ENCODE assay signal across 20 mouse cellular contexts in the genomic region with DNA sequence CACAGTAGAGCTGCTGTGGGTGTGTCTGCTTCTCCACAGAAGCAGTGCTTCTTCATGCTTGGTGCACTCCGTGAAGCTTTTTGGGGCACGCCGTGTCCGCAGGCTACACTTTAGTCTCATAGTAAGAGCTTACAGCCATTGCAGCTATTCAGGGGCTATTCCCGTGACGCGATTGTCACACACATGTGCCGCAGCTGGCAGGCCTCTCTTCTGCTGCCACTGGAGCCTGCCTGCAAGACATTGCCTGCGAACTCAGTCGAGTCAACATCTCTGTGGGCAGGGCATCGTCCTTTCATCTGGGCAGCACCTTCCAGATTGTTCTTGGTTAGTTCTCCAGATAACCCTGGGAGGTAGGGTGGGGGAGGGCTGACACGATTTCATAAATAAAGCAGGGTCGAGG. TPM values are rescaled to one million over a fixed set of nuclear protein-coding genes. Genes with fewer than 3 reads are reported as not detected.
DNase-seq lines count a peak whose midpoint lies in the region; ATAC-seq lines count a peak whose summit lies in the region.
"Had no signal": no experiment of that assay in that cellular context is flagged by ENCODE, and none has a peak within 500 bp of the region (broad histone marks: within the 10 kb centered on the region; RNA-seq: fewer than 3 reads in every experiment).

No protein-coding gene starts in this region.

- H3K27me3 ChIP-seq in heart, embryonic 14.5 days (ENCODE audit: control insufficient read depth, insufficient read depth, low read length), result no peaks in the 10 kb centered on the region
- H3K27me3 ChIP-seq in limb, embryonic 11.5 days (ENCODE audit: control insufficient read depth, insufficient read depth, low read length), result no peaks in the 10 kb centered on the region
- H3K27me3 ChIP-seq: CH12.LX; hindbrain, embryonic 15.5 days; neural tube, embryonic 15.5 days had no signal

- no peak for DNase-seq in heart, postnatal 25 days (ENCODE audit: low spot score)
- peak; percentile 16 for DNase-seq in thymus, postnatal 25 days
- no peak for DNase-seq in thymus, adult 18-20 months
- DNase-seq in limb, embryonic 11.5 days (ENCODE audit: low spot score), result no peak
- no peak for DNase-seq in frontal cortex, postnatal 10 days (ENCODE audit: low spot score in 2 of 2)
- DNase-seq in adrenal gland, postnatal 4 days (ENCODE audit: low spot score in 2 of 2), result no peak
- DNase-seq: cerebellum, postnatal 10 days; kidney, postnatal 36 days; layer of hippocampus, adult 9-11 months; lung, adult 2 months; midbrain, embryonic 14.5 days; right cerebral cortex, postnatal 4 days had no signal

- intact Hi-C loops in heart, postnatal 25 days (cut with DNase I), result loop anchor here (5.0 to 10.0 kb wide), 4 partner anchors 52 to 195 kb away; no protein-coding TSS in a partner anchor

- H3K36me3 ChIP-seq in heart, embryonic 14.5 days (ENCODE audit: control insufficient read depth, insufficient read depth, low read length), result peaks cover 43% of the 10 kb centered on the region
- H3K36me3 ChIP-seq in limb, embryonic 11.5 days (ENCODE audit: control insufficient read depth, insufficient read depth, low read length), result peaks cover 12% of the 10 kb centered on the region
- H3K36me3 ChIP-seq: hindbrain, embryonic 15.5 days; neural tube, embryonic 15.5 days had no signal

- H3K4me2 ChIP-seq in heart, embryonic 14.5 days (ENCODE audit: low read length), result peak overlapping the region; percentile 97
- H3K4me2 ChIP-seq in limb, embryonic 11.5 days (ENCODE audit: low read depth, severe bottlenecking), result peak overlapping the region; percentile 24; the same call in 1 of the 2 replicates
- H3K4me2 ChIP-seq: hindbrain, embryonic 15.5 days; neural tube, embryonic 15.5 days had no signal

- WGBS in heart, embryonic 14.5 days, result 63% methylated on average over 13 of the region's 13 CpGs
- WGBS in limb, embryonic 11.5 days, result 76% methylated on average over 13 of the region's 13 CpGs

- no peak for ATAC-seq in heart, embryonic 14.5 days (ENCODE audit: insufficient number of reproducible peaks, insufficient read depth, low FRiP score, low read depth)
- ATAC-seq in limb, embryonic 11.5 days (ENCODE audit: insufficient number of reproducible peaks, low FRiP score, low TSS enrichment, low read depth), result no peak
- ATAC-seq: forebrain, embryonic 16.5 days; intestine, embryonic 16.5 days had no signal

- H3K9ac ChIP-seq in heart, embryonic 14.5 days (ENCODE audit: low read length), result peak overlapping the region; percentile 48
- H3K9ac ChIP-seq in limb, embryonic 11.5 days (ENCODE audit: low read length), result no peak overlapping the region
- H3K9ac ChIP-seq: hindbrain, embryonic 15.5 days; neural tube, embryonic 15.5 days had no signal

- peak overlapping the region; percentile 20 to 63 for H3K27ac ChIP-seq in heart, embryonic 14.5 days (replicated peaks in 1 of 2; ENCODE audit: control insufficient read depth in 1 of 2, insufficient read depth in 1 of 2, low read depth in 2 of 2, low read length in 2 of 2)
- H3K27ac ChIP-seq in limb, embryonic 11.5 days (replicated peaks; ENCODE audit: low read depth, low read length), result peak overlapping the region; percentile 49; the same call in 1 of the 2 replicates
- H3K27ac ChIP-seq: hindbrain, embryonic 15.5 days; neural tube, embryonic 15.5 days had no signal

- peaks cover 3% of the 10 kb centered on the region for H3K9me3 ChIP-seq in heart, embryonic 14.5 days (ENCODE audit: control insufficient read depth, low read length)
- H3K9me3 ChIP-seq in limb, embryonic 11.5 days (ENCODE audit: control insufficient read depth, low read length), result no peaks in the 10 kb centered on the region
- H3K9me3 ChIP-seq: hindbrain, embryonic 15.5 days; neural tube, embryonic 15.5 days had no signal

- H3K4me1 ChIP-seq in heart, embryonic 14.5 days (ENCODE audit: control insufficient read depth in 2 of 2, insufficient read depth in 2 of 2, low read length in 2 of 2), result peaks cover 32 to 59% of the 10 kb centered on the region in 2 experiments
- H3K4me1 ChIP-seq in limb, embryonic 11.5 days (ENCODE audit: control insufficient read depth, insufficient read depth, low read length), result peaks cover 49% of the 10 kb centered on the region

- no peak overlapping the region for H3K4me3 ChIP-seq in heart, embryonic 14.5 days (ENCODE audit: control insufficient read depth in 1 of 2, insufficient read depth in 1 of 2, low read depth in 1 of 2, low read length in 2 of 2)
- no peak overlapping the region for H3K4me3 ChIP-seq in limb, embryonic 11.5 days (ENCODE audit: low read depth, low read length)
- H3K4me3 ChIP-seq: erythroblast, embryonic 14.5 days; hindbrain, embryonic 15.5 days; myocyte; neural tube, embryonic 15.5 days had no signal

RNA-seq across cellular contexts. Expression of a gene that starts 4.7 kb away (rescaled TPM):
- polyA plus RNA-seq in heart, embryonic 14.5 days (2014; fragmentation: Nextera tagmentation; extraction: Ambion mirVana), result 85.9 and 92.3 TPM in 2 replicates
- 10 to 100 TPM; 35.8 to 50.2 TPM for total RNA-seq in heart, postnatal 25 days (2021)
- 112 and 118 TPM in 2 replicates for polyA plus RNA-seq in limb, embryonic 11.5 days (2014; fragmentation: Nextera tagmentation; extraction: Ambion mirVana)
- total RNA-seq in adrenal gland, postnatal 4 days (2021), result 10 to 100 TPM; 34.4 to 38.9 TPM
- polyA plus RNA-seq: erythroblast, embryonic 14.5 days had no signal
